Mouse (Mus musculus): Measurements from ENCODE around the gene Cyld.
"Not testable (repeated sequence)": the region's sequence is repeated elsewhere in the genome, so short reads cannot be mapped to it uniquely, and the experiment has no call there.

The Cyld gene

GRCm38 (mm10) chr8:88689151-88689550, 7.7 kb upstream of the Cyld start:
- no peak for DNase-seq (ENCODE audit: low spot score)

- no peak for DNase-seq (ENCODE audit: low spot score)
These were observed 6.9 kb upstream of the Cyld start for GRCm38 (mm10) chr8:88689891-88690290.

GRCm38 (mm10) chr8:88691342-88691948, 5.4 kb upstream of the Cyld start:
- no peak for DNase-seq (ENCODE audit: low spot score)

GRCm38 (mm10) chr8:88691961-88692360, 4.9 kb upstream of the Cyld start:
- no peak for DNase-seq (ENCODE audit: low spot score)

GRCm38 (mm10) chr8:88692866-88693265, 4.0 kb upstream of the Cyld start:
- DNase-seq (ENCODE audit: low spot score) = no peak

GRCm38 (mm10) chr8:88693376-88693775, 3.5 kb upstream of the Cyld start:
- DNase-seq (ENCODE audit: low spot score) = no peak

GRCm38 (mm10) chr8:88694291-88694690, 2.5 kb upstream of the Cyld start:
- no peak for DNase-seq (ENCODE audit: low spot score)

GRCm38 (mm10) chr8:88696228-88696627, 600 bp upstream of the Cyld start:
- DNase-seq (ENCODE audit: low spot score) = no peak

GRCm38 (mm10) chr8:88697642-88698031, 809 bp downstream of the Cyld start:
- no peak for DNase-seq (ENCODE audit: low spot score)

GRCm38 (mm10) chr8:88698048-88698447, 1.2 kb downstream of the Cyld start:
- no peak for DNase-seq (ENCODE audit: low spot score)

- DNase-seq (ENCODE audit: low spot score) = no peak
These were observed 4.8 kb downstream of the Cyld start for GRCm38 (mm10) chr8:88701611-88702010.

GRCm38 (mm10) chr8:88702816-88703215, 6.0 kb downstream of the Cyld start:
- DNase-seq (ENCODE audit: low spot score) = no peak

GRCm38 (mm10) chr8:88723256-88723963, 26.6 kb downstream of the Cyld start:
- DNase-seq (ENCODE audit: low spot score) = no peak

- DNase-seq (ENCODE audit: low spot score) = peak; percentile 75
These were observed 58.5 kb downstream of the Cyld start for GRCm38 (mm10) chr8:88755175-88755791.

- DNase-seq (ENCODE audit: low spot score) = no peak
These were observed 65.2 kb downstream of the Cyld start for GRCm38 (mm10) chr8:88761980-88762379.

GRCm38 (mm10) chr8:88771241-88771640, 74.4 kb downstream of the Cyld start:
- DNase-seq (ENCODE audit: low spot score) = no peak

GRCm38 (mm10) chr8:88774593-88775297, 77.9 kb downstream of the Cyld start:
- no peak for DNase-seq (ENCODE audit: low spot score)

- DNase-seq (ENCODE audit: low spot score) = no peak
These were observed 78.4 kb downstream of the Cyld start for GRCm38 (mm10) chr8:88775298-88775646.

- no peak for DNase-seq (ENCODE audit: low spot score)
These were observed 83.3 kb downstream of the Cyld start for GRCm38 (mm10) chr8:88780142-88780541.

GRCm38 (mm10) chr8:88781283-88781682, 84.5 kb downstream of the Cyld start:
- no peak for DNase-seq (ENCODE audit: low spot score)

GRCm38 (mm10) chr8:88783722-88784121, 86.9 kb downstream of the Cyld start:
- no peak for DNase-seq (ENCODE audit: low spot score)

GRCm38 (mm10) chr8:88788335-88788734, 91.5 kb downstream of the Cyld start:
- DNase-seq (ENCODE audit: low spot score) = not testable (repeated sequence)

All from ovary, postnatal 36 days (tissue).